Mouse (Mus musculus): Measurements from ENCODE around the gene Taf5l.
"Not testable (repeated sequence)": the region's sequence is repeated elsewhere in the genome, so short reads cannot be mapped to it uniquely, and the experiment has no call there.

Taf5l gene

GRCm38 (mm10) chr8:123960556-123960955 is 60.6 kb downstream of the Taf5l start:
- DNase-seq (ENCODE audit: low read depth, low spot score) = not testable (repeated sequence)

GRCm38 (mm10) chr8:123960056-123960455 is 61.1 kb downstream of the Taf5l start:
- no peak for DNase-seq (ENCODE audit: low read depth, low spot score)

- no peak for DNase-seq (ENCODE audit: low read depth, low spot score)
These were observed 61.7 kb downstream of the Taf5l start for GRCm38 (mm10) chr8:123959473-123959872.

GRCm38 (mm10) chr8:123958130-123958529 is 63.1 kb downstream of the Taf5l start:
- DNase-seq (ENCODE audit: low read depth, low spot score) = no peak

GRCm38 (mm10) chr8:123954246-123954645 is 67.0 kb downstream of the Taf5l start:
- peak; percentile 70 for DNase-seq (ENCODE audit: low read depth, low spot score)

GRCm38 (mm10) chr8:123953686-123954085 is 67.5 kb downstream of the Taf5l start:
- peak; percentile 74 for DNase-seq (ENCODE audit: low read depth, low spot score)

GRCm38 (mm10) chr8:123950077-123950802 is 71.0 kb downstream of the Taf5l start:
- peak; percentile 87 for DNase-seq (ENCODE audit: low read depth, low spot score)

- DNase-seq (ENCODE audit: low read depth, low spot score) = no peak
These were observed 71.6 kb downstream of the Taf5l start for GRCm38 (mm10) chr8:123949686-123949986.

GRCm38 (mm10) chr8:123948942-123949685 is 72.1 kb downstream of the Taf5l start, which contains the start of gene Nup133:
Nup133 (minus strand) TSS chr8:123949265.
- peak; percentile 99 for DNase-seq (ENCODE audit: low read depth, low spot score)
